Mouse (Mus musculus): ENCODE measurements at regions not wholly inside any gene's neighbourhood (a gene's known extent, or its start where the extent isn't known, plus 50 kb on each side); places are given as distances from the start of the nearest gene placed in this dataset.

DNA sequence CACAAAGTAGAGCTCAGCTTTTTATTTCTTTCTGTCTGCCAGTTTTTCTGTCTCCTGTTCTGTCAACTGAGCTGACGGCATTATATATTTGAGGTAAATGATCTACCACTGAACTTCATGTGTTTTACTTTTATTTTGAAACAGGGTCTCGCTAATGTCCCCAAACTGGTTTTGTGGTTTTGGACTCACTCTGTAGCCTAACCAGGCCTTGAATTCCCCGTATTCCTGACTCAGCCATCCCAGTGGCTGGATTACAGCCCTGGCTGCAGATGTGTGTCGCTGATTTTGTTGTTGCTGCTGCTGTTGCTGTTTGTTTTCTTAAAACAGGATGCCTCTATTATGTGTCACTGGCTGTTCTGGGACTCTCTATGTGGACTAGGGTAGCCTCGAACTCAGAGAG, 317.3 kb upstream of the Irx1 start:
- DNase-seq (ENCODE audit: low spot score) (no peak), ATAC-seq (no peak)
- WGBS: 91% methylated on average over 5 of the region's 5 CpGs
- H3K27ac ChIP-seq (ENCODE audit: low read depth, low read length): no peak overlapping the region
- H3K27me3 ChIP-seq (replicated peaks; ENCODE audit: control insufficient read depth, insufficient read depth, low read length): peaks cover 15% of the 10 kb centered on the region
- no peak overlapping the region for H3K4me3 ChIP-seq (ENCODE audit: low read depth, low read length)
- H3K36me3 ChIP-seq (ENCODE audit: control insufficient read depth, insufficient read depth, low read length): no peaks in the 10 kb centered on the region
- H3K9ac ChIP-seq (ENCODE audit: low read length): no peak overlapping the region
- H3K9me3 ChIP-seq (replicated peaks; ENCODE audit: control insufficient read depth, low read length): no peaks in the 10 kb centered on the region
- H3K4me1 ChIP-seq (ENCODE audit: control insufficient read depth, insufficient read depth, low read length): no peaks in the 10 kb centered on the region
- H3K4me2 ChIP-seq (ENCODE audit: low read length): no peak overlapping the region

DNA sequence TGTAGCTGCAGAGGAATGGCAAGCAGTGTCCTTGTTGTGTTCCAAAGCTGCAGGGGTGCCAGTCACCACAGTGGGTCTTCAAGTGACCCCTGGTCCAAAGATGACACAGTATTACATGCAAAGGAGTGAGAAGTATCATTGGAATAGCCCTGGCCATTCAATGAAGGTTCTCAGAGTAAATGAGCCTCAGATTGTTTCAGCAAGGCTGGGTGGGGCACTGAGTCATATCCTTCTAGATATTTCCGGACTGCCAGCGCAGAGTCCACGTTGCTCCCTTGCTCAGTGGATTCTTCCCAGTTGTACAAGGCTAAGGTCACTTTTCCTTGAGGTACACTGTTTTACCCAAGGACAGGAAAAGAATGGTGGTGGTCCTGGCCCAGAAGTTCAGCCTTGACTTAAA, 319.2 kb upstream of the Irx1 start:
- H3K9me3 ChIP-seq (replicated peaks; ENCODE audit: control insufficient read depth, low read length): 0 out of 2 replicates have a peak, but pooled peaks cover 2% of the 10 kb centered on the region
- H3K27ac ChIP-seq (ENCODE audit: low read depth, low read length): no peak overlapping the region
- no peak overlapping the region for H3K4me2 ChIP-seq (ENCODE audit: low read length)
- DNase-seq (ENCODE audit: low spot score): no peak
- H3K4me3 ChIP-seq (ENCODE audit: low read depth, low read length): no peak overlapping the region
- WGBS: 96% methylated on average over 3 of the region's 3 CpGs
- H3K4me1 ChIP-seq (ENCODE audit: control insufficient read depth, insufficient read depth, low read length): no peaks in the 10 kb centered on the region
- H3K9ac ChIP-seq (ENCODE audit: low read length): no peak overlapping the region
- H3K27me3 ChIP-seq (replicated peaks; ENCODE audit: control insufficient read depth, insufficient read depth, low read length): peaks cover 25% of the 10 kb centered on the region; the same call in 1 of the 2 replicates
- no peaks in the 10 kb centered on the region for H3K36me3 ChIP-seq (ENCODE audit: control insufficient read depth, insufficient read depth, low read length)
- no peak for ATAC-seq

DNA sequence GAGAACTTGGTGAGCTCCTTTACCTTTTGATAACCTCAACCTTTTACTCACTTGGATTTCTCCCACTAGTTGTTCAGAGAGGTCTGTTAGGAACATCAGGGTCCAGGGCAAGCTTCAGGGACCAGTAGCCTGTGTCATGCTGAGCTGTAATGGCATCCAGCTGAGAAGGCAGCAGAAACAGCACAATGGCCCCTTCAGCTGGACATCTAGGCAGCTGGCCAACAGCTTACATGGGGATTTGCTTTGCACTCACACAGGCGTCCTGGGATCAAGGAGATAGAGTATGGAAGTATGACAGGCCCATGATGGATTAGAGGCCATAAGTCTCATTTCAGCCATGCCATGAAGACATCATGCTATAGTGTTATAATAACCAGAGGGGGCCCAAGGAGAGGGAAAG, 320.2 kb upstream of the Irx1 start:
- WGBS: 33% methylated on average over 1 of the region's 1 CpGs
- no peak for DNase-seq (ENCODE audit: low spot score)
- no peak for ATAC-seq
- Histone ChIP-seq H3K4me3 (ENCODE audit: low read depth, low read length) (no peak overlapping the region), H3K4me1 (ENCODE audit: control insufficient read depth, insufficient read depth, low read length) (peaks cover under 1% of the 10 kb centered on the region), H3K9me3 (replicated peaks; ENCODE audit: control insufficient read depth, low read length) (0 out of 2 replicates have a peak, but pooled peaks cover 2% of the 10 kb centered on the region), H3K36me3 (ENCODE audit: control insufficient read depth, insufficient read depth, low read length) (no peaks in the 10 kb centered on the region), H3K27ac (ENCODE audit: low read depth, low read length) (no peak overlapping the region), H3K4me2 (ENCODE audit: low read length) (no peak overlapping the region), H3K27me3 (replicated peaks; ENCODE audit: control insufficient read depth, insufficient read depth, low read length) (peaks cover 26% of the 10 kb centered on the region; the same call in 1 of the 2 replicates), H3K9ac (ENCODE audit: low read length) (no peak overlapping the region)

DNA sequence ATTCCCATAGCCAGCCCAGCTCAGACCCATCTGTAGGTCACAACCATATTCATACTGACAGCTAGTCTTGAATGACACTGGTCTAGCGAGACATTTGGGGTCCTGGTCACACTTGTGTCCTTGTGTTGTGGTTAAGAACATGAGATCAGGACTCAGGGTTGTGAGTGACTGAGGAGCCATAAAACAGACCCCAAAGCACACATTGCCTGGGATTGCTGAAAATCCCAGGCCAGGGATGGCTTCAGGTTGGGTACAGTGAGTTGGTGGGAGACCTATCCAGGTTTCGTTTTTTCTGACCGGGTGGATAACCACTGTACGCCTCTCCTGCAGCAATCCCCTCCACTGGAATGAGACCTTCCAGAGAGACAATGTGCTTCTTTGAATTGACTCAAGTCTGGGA, 322.8 kb upstream of the Irx1 start:
- no peak overlapping the region for H3K4me2 ChIP-seq (ENCODE audit: low read length)
- H3K27me3 ChIP-seq (replicated peaks; ENCODE audit: control insufficient read depth, insufficient read depth, low read length): peaks cover 46% of the 10 kb centered on the region
- 94% methylated on average over 4 of the region's 4 CpGs for WGBS
- peaks cover 8% of the 10 kb centered on the region for H3K4me1 ChIP-seq (ENCODE audit: control insufficient read depth, insufficient read depth, low read length)
- no peak overlapping the region for H3K27ac ChIP-seq (ENCODE audit: low read depth, low read length)
- DNase-seq (ENCODE audit: low spot score) (no peak), ATAC-seq (no peak)
- H3K9ac ChIP-seq (ENCODE audit: low read length): no peak overlapping the region
- no peak overlapping the region for H3K4me3 ChIP-seq (ENCODE audit: low read depth, low read length)
- H3K9me3 ChIP-seq (replicated peaks; ENCODE audit: control insufficient read depth, low read length): 0 out of 2 replicates have a peak, but pooled peaks cover 2% of the 10 kb centered on the region
- H3K36me3 ChIP-seq (ENCODE audit: control insufficient read depth, insufficient read depth, low read length): no peaks in the 10 kb centered on the region

DNA sequence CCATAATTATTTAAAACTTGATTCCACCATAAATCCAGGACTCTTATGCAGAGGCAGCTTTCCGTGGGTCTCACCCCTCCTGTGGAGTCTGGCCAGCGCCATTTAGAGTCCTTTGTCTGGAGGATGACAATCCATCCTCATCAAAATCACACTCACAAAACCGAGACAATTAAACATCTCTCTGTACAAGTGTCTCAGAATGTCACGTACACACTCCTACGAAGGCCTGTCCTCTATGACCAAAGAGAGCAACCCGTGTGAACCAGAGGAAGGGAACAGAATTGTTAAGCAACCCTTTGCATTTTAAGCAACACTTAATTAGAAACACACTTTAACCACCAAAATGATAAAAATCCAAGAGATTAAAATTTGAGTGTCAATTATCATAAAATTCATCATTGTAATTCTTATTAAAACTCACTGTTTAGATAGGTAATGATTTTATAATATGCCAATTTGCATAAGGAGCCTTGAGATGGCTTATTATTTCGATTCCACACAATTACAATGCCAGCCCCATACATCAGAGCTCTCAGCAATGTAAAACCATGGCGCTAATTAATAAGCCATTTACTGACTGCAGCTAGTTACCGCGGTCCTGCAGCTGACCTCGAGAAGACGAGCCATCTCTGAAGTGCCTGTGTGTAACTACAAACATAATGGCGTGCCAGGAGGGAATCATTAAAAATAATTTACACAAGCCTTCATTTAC, 325.0 kb upstream of the Irx1 start:
- H3K27me3 ChIP-seq (replicated peaks; ENCODE audit: control insufficient read depth, insufficient read depth, low read length): peaks cover 64% of the 10 kb centered on the region
- ATAC-seq: peak; percentile 72
- peak overlapping the region; percentile 23; the same call in 1 of the 2 replicates for H3K4me2 ChIP-seq (ENCODE audit: low read length)
- no peak overlapping the region for H3K9ac ChIP-seq (ENCODE audit: low read length)
- no peak overlapping the region for H3K27ac ChIP-seq (ENCODE audit: low read depth, low read length)
- peak; percentile 72 for DNase-seq (ENCODE audit: low spot score)
- H3K9me3 ChIP-seq (replicated peaks; ENCODE audit: control insufficient read depth, low read length): 0 out of 2 replicates have a peak, but pooled peaks cover 2% of the 10 kb centered on the region
- 3% methylated on average over 13 of the region's 13 CpGs for WGBS
- peaks cover 8% of the 10 kb centered on the region for H3K4me1 ChIP-seq (ENCODE audit: control insufficient read depth, insufficient read depth, low read length)
- H3K36me3 ChIP-seq (ENCODE audit: control insufficient read depth, insufficient read depth, low read length): no peaks in the 10 kb centered on the region
- H3K4me3 ChIP-seq (ENCODE audit: low read depth, low read length): no peak overlapping the region

DNA sequence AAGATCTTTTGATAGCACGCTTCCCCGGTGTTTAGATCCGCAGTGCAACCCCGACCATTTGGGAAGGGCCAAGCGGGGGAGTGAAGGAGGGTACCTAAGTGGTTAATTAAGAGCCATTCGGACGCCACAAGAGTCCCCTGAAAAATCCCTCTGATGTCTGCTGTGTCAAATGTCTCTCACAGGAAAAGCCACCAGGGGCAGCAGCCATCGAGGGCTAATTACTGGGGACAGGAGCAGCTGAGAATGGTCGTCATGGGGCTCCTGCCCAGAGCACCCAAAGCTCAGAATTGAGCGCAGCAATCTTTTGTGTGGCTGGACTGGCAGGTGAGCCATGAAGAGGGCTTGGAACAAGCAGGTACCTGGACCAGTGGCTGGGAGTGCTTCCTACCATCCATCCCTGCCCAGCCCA, 325.6 kb upstream of the Irx1 start:
- ATAC-seq (peak; percentile 60), DNase-seq (ENCODE audit: low spot score) (no peak)
- H3K4me3 ChIP-seq (ENCODE audit: low read depth, low read length): no peak overlapping the region
- H3K9ac ChIP-seq (ENCODE audit: low read length): no peak overlapping the region
- H3K27ac ChIP-seq (ENCODE audit: low read depth, low read length): no peak overlapping the region
- H3K9me3 ChIP-seq (replicated peaks; ENCODE audit: control insufficient read depth, low read length): 0 out of 2 replicates have a peak, but pooled peaks cover 2% of the 10 kb centered on the region
- H3K27me3 ChIP-seq (replicated peaks; ENCODE audit: control insufficient read depth, insufficient read depth, low read length): peaks cover 64% of the 10 kb centered on the region
- H3K4me2 ChIP-seq (ENCODE audit: low read length): peak overlapping the region; percentile 23; the same call in 1 of the 2 replicates
- no peaks in the 10 kb centered on the region for H3K36me3 ChIP-seq (ENCODE audit: control insufficient read depth, insufficient read depth, low read length)
- H3K4me1 ChIP-seq (ENCODE audit: control insufficient read depth, insufficient read depth, low read length): peaks cover 8% of the 10 kb centered on the region
- under 1% methylated on average over 10 of the region's 10 CpGs for WGBS

DNA sequence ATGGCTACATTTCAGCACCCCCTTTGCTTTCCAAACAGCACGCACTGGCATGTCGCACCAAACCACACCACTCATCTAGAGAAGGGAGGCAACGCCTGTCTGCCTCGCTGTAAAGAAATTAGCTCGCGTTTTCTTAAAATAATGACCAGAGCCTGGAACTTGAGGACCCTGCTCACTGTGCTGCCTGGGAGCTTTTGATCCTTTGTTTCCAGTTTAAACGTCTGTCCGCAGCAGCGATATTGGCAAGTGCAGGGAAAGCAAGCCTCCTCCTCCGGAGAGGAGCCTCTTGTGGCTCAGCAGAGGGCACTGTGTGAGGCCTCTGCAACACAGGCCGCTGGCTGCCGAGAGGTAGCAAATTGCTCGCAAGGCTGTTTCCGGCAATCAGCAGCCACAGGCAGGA, 328.8 kb upstream of the Irx1 start:
- no peaks in the 10 kb centered on the region for H3K36me3 ChIP-seq (ENCODE audit: control insufficient read depth, insufficient read depth, low read length)
- WGBS: 2% methylated on average over 14 of the region's 14 CpGs

DNA sequence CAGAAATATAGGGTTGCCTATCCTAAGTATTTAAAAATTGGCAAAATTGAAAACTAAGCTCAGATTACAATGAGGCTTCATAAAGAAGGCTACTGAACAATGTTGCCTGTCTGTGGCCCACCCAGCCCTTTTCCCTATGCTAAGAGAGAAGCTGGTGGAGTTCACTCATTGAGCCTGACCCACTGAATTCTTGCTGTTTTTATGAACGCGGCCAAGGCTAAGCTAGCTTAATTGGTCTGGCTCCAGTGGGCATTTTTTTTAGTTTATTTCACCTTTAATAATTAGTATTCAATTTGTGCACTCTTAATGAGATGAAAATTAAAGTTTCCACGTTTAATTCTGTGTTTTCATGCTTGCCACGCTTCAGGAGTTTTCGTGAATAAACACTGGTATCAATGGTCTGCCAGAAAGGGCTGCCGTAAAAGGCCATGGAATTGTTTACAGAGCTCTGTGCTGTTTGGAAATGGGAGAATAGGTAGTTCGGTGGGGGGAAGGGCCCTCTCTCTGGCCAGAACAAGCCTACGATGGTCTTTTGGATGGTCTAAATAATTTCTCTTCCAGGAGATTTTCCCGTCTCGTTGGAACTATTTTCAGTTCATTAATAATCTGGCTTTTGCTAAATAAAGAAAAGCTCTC, 329.7 kb upstream of the Irx1 start:
- peaks cover 8% of the 10 kb centered on the region for H3K4me1 ChIP-seq (ENCODE audit: control insufficient read depth, insufficient read depth, low read length)
- DNase-seq (ENCODE audit: low spot score): peak; percentile 85
- no peak overlapping the region for H3K9ac ChIP-seq (ENCODE audit: low read length)
- 2% methylated on average over 10 of the region's 10 CpGs for WGBS
- no peak overlapping the region for H3K4me3 ChIP-seq (ENCODE audit: low read depth, low read length)
- H3K27me3 ChIP-seq (replicated peaks; ENCODE audit: control insufficient read depth, insufficient read depth, low read length): peaks cover 78% of the 10 kb centered on the region
- no peak overlapping the region for H3K4me2 ChIP-seq (ENCODE audit: low read length)
- H3K9me3 ChIP-seq (replicated peaks; ENCODE audit: control insufficient read depth, low read length): no peaks in the 10 kb centered on the region
- H3K36me3 ChIP-seq (ENCODE audit: control insufficient read depth, insufficient read depth, low read length): no peaks in the 10 kb centered on the region
- ATAC-seq: peak; percentile 69
- no peak overlapping the region for H3K27ac ChIP-seq (ENCODE audit: low read depth, low read length)

More for the DNA sequence above, 328.8 kb upstream of the Irx1 start:
- Histone ChIP-seq H3K9me3 (replicated peaks; ENCODE audit: control insufficient read depth, low read length) (no peaks in the 10 kb centered on the region), H3K27ac (ENCODE audit: low read depth, low read length) (no peak overlapping the region), H3K27me3 (replicated peaks; ENCODE audit: control insufficient read depth, insufficient read depth, low read length) (peaks cover 76% of the 10 kb centered on the region), H3K4me3 (ENCODE audit: low read depth, low read length) (no peak overlapping the region), H3K9ac (ENCODE audit: low read length) (no peak overlapping the region), H3K4me2 (ENCODE audit: low read length) (no peak overlapping the region), H3K4me1 (ENCODE audit: control insufficient read depth, insufficient read depth, low read length) (peaks cover 8% of the 10 kb centered on the region)
- peak; percentile 67 for DNase-seq (ENCODE audit: low spot score)
- ATAC-seq: no peak

All from forebrain, embryonic 14.5 days (tissue).